Mouse (Mus musculus) right cerebral cortex, postnatal 14 days (tissue): ENCODE measurements around the gene Rln1.

Experiments used
- DNase-seq: peaks from one replicate; pipeline ENCODE4 v3.0.0; 2022

Gene Rln1

GRCm38 (mm10) chr19:29360251-29360650 lies 25.8 kb upstream of the Rln1 start:
- no peak for DNase-seq

- no peak for DNase-seq
Observed at GRCm38 (mm10) chr19:29356281-29356680, 21.8 kb upstream of the Rln1 start.

GRCm38 (mm10) chr19:29354895-29355877 lies 20.7 kb upstream of the Rln1 start:
- DNase-seq = peak; percentile 96

- no peak for DNase-seq
Observed at GRCm38 (mm10) chr19:29350991-29351390, 16.5 kb upstream of the Rln1 start.

- DNase-seq = no peak
Observed at GRCm38 (mm10) chr19:29345636-29346035, 11.2 kb upstream of the Rln1 start.

GRCm38 (mm10) chr19:29344868-29345267 lies 10.4 kb upstream of the Rln1 start:
- DNase-seq = no peak

GRCm38 (mm10) chr19:29342281-29342680 lies 7.8 kb upstream of the Rln1 start:
- no peak for DNase-seq

GRCm38 (mm10) chr19:29341029-29341428 lies 6.6 kb upstream of the Rln1 start:
- DNase-seq = no peak

GRCm38 (mm10) chr19:29336624-29337023 lies 2.2 kb upstream of the Rln1 start:
- no peak for DNase-seq

GRCm38 (mm10) chr19:29326822-29327552 lies 7.5 kb downstream of the Rln1 start:
- DNase-seq = no peak

GRCm38 (mm10) chr19:29326396-29326795 lies 8.1 kb downstream of the Rln1 start:
- no peak for DNase-seq

- no peak for DNase-seq
Observed at GRCm38 (mm10) chr19:29325852-29326180, 8.7 kb downstream of the Rln1 start.

GRCm38 (mm10) chr19:29325053-29325851 lies 9.2 kb downstream of the Rln1 start, which contains the start of gene Insl6:
Gene Insl6 (minus strand): TSS chr19:29325356.
- peak; percentile 48 for DNase-seq

- DNase-seq = no peak
Observed at GRCm38 (mm10) chr19:29323416-29324049, 10.9 kb downstream of the Rln1 start.

GRCm38 (mm10) chr19:29312661-29313060 lies 21.8 kb downstream of the Rln1 start:
- no peak for DNase-seq

GRCm38 (mm10) chr19:29311791-29312190 lies 22.7 kb downstream of the Rln1 start:
- DNase-seq = no peak

GRCm38 (mm10) chr19:29308832-29309231 lies 25.6 kb downstream of the Rln1 start:
- DNase-seq = no peak

- DNase-seq = no peak
Observed at GRCm38 (mm10) chr19:29302119-29302518, 32.4 kb downstream of the Rln1 start.

- DNase-seq = no peak
Observed at GRCm38 (mm10) chr19:29300919-29301318, 33.6 kb downstream of the Rln1 start.

GRCm38 (mm10) chr19:29297366-29297765 lies 37.1 kb downstream of the Rln1 start:
- no peak for DNase-seq

- no peak for DNase-seq
Observed at GRCm38 (mm10) chr19:29296166-29296565, 38.3 kb downstream of the Rln1 start.

GRCm38 (mm10) chr19:29294756-29295155 lies 39.7 kb downstream of the Rln1 start:
- no peak for DNase-seq

GRCm38 (mm10) chr19:29292546-29292945 lies 41.9 kb downstream of the Rln1 start:
- no peak for DNase-seq
